Mouse (Mus musculus) adrenal gland, postnatal 14 days (tissue): ENCODE data around the gene Naa40. TPM values are rescaled to one million over a fixed set of nuclear protein-coding genes. Genes with fewer than 3 reads are reported as not detected.

ENCODE experiments used
- DNase-seq: peaks from one replicate; pipeline ENCODE4 v3.0.0; 2021; ENCODE audit warnings: mixed read lengths
- total RNA-seq: library from RNA; stranded (reverse); gene quantifications from 2 replicates; pipeline ENCODE4 v1.2.3, GENCODE M21; 2021

Naa40 gene
- total RNA-seq, 1 experiment from 2014 or later: 27.9 TPM

DNA sequence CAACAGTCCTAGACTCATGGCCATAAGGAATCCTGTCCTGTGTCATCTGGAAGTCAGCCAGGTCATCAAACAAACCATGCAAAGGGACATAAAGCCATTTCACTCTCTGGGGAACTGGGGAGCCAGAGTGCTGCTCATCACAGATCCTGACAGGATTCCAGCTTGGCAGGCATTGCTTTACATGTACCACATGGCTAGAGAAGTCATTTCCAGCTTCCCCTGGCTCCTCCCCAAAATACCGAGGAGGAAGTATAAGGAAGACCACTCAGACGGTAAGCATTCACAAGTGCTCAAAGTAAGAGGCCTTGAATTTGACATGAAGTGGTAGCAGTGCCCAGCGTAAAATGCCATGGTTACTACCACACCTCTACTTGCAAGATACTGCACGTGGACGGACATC, 26.5 kb downstream of the Naa40 start:
- DNase-seq: peak; percentile 32

DNA sequence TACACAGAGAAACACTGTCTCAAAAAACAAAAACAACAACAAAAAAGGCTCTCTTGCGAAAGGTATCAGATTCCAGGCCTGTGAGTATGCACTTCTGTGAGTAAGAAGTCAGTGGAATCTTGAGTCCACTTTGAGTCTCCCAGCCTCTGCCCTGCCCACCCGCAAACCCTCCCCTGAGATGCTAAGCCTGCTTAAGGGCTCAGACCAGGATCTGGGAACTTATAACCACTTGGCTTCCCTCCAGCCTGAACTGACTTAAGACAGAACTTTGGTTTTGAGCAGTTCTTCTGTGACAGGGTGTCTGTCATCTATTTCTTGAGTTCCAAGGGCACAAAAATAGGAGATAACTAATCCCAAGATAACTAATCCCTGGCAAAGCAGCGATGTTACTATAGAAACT, 28.0 kb downstream of the Naa40 start:
- no peak for DNase-seq

DNA sequence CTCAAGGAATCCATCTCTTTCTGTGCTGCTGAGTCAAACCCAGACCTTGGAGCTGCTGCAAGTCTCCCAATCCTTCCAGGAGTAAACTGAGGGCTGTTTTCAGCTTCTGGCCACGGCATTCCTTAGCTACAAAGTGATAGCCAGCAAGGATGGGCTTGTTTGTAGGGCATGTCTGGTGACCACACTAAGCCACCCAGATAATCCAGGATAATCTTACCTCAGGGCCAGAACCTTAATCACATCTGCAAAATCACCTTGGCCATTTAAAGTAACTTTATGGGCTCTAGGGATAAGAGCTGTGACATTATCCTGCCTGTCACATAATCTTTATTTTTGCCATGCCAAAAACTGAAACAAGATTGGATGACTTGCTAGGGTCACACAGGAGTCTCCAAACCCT, 28.8 kb downstream of the Naa40 start:
- DNase-seq: no peak

DNA sequence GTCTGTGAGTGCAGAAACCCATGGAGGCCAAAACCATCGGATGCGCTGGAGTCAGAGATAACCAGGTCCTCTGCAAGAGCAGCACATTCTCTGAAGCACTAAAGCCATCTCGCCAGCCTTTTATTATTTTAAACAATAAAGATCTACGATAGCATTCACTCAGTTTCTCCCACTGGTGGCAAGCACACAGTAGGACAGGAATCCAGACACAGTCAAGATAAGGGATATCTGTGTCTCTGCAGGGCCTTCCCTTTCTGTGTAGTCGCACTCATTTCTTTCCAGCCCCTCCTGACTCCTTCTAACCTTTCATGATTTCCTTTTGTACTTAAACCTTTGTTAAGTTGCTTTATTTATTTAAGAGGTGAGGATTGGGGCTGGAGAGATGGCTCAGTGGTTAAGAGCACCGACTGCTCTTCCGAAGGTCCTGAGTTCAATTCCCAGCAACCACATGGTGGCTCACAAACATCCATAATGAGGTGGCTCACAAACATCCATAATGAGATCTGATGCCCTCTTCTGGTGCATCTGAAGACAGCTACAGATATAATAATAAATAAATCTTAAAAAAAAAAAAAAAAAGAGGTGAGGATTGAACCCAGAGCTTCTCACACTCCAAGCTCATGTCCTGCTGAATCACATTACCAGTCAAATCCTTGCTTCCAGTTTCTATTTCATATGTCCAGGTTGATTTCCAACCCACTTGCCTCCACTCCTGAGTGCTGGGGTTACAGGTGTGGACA, 30.9 kb downstream of the Naa40 start:
- no peak for DNase-seq

DNA sequence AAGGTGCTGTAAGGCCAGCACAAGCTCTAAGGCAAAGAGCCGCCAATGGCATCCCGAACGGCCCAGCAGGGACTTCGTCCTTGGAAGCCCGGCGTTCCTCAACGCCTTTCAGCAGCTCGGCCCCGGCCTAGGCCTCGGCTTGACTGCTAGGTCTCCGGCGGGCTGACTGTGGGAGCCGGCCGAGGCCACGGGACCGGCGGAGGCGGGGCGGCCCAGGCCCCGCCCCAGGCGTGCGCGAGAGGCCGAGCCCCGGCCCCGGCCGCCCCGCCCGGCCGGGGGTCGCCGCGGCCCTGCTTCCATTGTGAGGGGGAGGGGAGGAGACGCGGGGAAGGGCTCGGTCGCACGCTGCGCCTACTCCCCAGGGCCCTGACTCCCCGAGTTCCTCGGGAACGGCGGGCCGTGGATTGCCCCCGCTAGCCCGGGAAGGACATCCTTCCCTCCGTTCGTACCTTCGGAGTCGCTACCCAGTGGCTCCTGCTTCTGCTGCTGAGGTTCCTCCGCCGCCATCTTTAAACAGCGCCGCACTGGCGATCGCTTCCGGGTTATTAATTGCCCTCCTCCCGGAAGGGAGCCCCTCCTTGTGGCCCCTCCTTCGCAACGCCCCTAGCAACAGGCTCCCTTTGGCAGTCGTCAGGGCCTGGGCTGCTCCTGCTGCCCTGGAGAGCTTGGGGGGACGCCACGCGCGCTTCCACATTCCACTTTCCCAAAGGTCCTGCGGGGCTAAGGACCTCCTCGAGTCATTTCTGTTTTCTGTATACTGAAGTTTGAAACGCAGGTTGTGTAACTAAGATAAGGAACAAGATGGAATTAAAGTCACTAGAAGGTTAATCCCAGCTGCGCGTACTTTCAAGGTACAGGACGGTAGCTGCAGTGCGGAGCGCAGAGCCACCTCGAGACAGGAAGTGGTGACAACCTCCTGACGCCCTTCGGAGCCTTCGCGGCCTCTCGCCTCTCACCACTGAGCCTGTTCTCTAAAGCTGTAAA, 34.9 kb downstream of the Naa40 start, which contains the start of gene Otub1:
TSS of gene Otub1 (minus strand) at position 564 of the 984 bp plus-strand sequence.
- peak; percentile 97 for DNase-seq

DNA sequence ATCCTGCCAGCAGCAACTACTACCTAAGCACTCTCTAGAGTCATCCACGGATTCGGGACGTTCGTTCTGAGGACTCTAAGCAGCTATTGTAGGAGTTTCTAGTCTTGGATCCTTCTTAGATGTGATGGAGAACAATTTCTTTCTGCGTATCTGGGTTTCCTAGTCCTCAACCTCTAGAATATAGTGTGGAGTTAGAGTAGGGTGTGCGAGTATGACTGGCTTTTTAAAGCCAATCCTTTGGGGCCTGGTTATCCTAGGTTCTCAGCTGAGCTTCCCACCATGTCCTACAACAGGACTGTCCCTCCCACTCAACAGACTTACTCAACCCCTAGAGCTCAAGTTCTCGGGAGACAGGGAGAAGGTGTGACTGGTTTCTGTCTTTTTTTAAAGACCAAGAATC, 35.7 kb downstream of the Naa40 start:
- DNase-seq: no peak

DNA sequence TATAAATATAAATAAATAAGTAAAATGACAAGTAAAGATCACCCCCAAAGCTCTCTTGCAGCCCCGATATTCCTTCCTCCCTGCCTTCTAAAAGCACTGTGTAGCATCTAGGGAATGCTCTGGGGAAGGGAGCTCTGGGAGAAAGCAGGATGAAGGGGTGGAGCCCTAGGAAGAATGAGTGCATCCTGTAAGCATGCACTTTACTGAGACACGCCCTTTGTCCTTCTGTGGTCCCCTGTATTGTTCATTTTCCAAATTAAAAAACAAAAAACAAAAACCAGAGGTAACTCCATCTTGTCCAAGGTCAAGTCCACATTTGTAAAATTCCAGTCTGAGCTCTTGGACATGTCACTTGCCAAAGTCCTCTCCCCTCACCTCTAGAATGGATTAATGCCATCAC, 36.1 kb downstream of the Naa40 start:
- no peak for DNase-seq

DNA sequence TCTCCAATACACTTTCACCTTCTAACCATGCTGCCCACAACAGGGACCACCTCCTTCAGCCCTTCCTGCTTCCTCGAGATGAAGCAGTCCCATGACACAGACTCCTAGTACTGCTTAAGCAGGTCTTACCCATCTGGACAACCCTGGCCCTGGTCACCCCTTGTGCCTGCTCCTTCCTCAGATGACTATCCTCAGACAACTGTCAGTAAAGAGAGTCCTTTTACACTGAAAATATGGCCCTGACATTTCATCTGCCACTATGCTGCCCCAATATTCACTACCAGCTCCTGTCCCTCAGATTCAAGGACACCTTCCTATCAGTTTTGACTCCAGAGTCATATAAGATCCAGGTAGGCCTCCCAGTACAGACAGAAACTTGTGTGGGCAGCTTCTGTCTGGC, 40.6 kb downstream of the Naa40 start:
- DNase-seq: no peak

DNA sequence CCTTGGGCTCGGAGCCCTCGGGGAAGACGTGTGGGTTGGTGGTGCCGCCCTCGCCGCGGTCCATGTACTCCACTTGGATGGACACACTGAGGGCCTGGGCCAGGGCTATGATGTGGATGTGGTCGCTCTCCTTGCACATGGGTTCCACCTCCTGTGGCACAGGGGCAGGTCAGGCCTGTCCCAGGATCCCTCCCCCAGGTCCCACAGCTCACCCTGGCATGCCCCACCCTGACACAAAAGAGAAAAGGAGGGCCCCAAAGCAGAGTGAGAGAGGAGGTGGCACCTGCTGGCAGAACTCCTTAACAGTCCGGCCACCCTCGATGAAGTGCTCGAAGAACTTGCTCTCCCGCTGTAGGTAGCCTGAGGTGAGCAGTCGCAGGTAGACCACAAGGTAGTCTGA, 41.9 kb downstream of the Naa40 start:
- no peak for DNase-seq

DNA sequence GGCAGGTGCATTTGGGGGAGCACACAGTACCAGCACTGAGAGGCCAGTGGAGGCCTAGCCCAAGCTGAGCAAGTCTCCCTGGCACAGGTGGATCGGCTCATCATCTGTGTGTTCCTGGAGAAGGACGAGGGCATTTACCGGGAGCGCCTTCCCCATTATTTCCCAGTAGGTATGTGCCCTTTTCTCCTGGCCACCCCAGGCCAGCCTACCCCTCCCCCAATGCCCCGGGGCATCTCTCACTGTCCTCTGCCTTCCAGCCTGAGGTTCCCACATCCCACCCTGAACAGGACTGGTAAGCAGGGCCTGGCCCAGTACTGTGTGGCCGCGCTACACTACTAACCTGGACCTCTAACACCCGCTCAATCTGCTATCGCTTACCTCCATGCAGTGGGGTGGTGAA, 43.5 kb downstream of the Naa40 start:
- DNase-seq: no peak

DNA sequence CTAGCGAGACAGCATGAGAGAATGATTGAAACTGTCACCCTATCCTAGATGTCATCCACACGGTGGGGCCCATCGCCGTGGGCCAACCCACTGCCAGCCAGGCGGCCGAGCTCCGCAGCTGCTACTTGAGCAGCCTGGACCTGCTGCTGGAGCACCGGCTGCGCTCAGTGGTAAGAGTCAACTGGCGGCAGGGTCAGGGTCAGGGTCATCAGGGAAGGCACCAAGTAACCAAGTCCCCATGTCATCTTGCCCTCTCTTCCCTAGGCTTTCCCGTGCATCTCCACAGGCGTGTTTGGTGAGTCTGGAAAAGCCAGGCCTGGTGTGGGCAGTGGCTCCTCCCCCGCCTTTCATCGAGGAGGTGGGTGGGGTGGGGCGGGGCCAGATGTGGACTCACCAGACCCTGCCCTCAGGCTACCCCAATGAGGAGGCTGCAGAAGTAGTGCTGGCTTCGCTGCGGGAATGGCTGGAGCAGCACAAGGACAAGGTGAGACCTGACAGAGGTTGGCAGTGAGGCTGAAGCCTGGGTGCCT, 44.2 kb downstream of the Naa40 start:
- peak; percentile 71 for DNase-seq

DNA sequence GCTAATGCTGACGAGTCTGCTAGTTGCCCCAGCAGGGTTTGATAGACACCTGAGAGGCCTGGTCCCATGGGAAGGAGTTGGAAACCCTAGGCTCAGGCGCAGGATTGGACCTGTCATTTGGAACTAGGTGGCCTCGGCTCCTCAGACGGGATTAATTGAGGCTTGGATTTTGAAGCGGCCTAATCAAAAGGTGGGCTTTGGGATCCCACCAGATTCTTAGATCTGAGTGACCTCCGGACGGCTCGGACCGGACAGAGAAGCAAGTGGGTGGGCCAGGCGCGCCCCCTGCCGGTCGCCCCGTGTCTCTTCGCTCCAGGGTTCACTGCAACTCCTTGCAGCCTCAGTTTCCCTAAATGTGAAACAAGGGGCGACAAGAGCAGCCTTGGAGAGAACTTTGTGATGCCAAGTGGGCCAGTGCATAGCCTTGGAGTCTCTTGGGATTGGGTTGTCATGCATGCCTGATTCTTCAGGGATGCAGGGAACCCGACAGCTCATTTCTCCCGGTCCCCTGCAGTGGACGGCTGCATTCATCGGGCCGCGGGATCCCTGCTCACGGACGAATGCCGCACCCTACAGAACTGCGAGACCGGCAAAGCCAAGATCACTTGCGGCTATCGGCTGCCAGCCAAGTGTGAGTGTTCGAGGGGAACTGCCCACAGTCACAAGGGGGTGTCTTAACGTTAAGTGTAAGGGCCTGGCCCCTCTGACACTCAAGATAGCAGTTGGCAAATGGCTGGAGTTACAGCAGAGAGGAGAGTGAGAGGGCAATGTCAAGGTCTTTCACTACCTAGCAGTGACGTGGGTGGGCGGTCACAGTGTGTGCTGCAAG, 44.9 kb downstream of the Naa40 start:
- peak; percentile 77 for DNase-seq

DNA sequence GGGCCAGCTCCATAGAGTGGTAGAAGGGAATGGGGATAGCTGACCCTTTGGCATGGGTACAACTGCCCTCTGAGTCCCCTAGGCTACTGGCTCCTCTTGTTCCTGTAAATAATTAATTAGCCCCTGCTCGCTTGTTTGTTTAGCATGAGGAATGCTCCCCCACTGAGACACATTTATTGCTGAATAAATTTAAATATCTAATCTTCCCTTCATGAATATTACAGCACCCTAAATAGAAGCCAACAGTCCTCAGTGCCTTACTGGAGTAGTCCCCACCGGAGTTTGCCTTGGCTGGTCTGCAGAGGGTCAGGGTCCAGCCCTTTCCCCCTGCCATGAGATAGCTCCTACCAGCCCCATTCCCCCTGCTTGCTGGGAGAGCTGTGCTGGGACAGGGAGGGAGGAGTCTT, 48.4 kb downstream of the Naa40 start:
- no peak for DNase-seq

DNA sequence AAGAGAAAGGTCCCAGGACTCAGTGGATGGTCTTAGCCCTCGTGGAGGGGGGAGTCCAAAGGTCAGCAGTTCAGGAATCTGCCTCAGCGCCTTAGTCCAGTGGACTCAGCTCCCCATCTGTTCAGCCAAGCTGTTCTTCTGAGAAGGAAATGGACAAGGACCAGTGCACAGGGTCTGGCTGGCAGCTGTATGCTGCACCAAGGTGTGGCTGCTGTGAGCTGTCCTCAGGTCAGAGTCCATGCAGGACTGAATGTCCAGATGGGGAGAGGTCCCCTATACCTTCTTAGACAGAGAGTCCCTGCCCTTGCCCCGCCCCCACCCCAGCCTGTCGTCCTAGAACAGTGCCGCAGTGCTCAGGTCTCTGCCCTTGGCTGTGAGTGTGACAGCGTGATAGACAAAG, 49.3 kb downstream of the Naa40 start:
- no peak for DNase-seq

DNA sequence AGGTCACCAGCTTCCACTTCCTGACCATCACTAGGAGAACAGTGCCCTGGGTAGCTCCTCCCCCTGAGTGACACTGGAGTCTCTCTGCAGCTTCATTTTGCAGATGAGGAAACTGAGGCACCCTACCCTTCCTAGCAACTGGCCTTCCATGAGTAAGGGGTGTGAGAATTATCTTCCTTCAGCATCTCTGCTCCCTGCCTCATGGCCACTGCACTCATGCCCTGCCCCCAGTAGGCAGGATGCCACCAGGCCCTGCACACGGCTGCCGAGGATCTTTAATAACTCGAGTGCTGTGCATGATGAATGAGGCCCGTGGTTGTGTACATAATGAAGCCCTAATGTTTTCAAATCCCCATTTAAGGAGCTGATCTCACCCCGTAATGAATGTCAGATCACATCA, 50.0 kb downstream of the Naa40 start:
- DNase-seq: no peak

DNA sequence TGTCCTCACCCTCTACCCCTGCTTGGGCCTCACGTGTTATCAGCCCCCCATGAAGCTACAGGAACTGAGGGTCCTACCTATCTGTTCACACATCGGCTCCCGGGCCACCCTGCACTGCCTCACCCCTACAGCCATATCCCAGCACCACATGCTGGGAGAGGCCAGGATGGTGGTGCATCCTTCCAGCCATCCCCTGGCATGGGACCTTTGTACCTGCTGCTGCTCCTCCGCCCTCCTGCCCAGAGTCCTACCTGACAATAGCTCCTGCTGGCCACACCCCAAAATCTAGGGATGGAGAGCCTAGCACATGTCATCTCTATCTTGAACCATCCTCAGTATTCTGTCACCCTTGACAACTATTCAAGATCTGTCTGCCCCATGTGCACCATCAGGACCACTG, 52.0 kb downstream of the Naa40 start:
- no peak for DNase-seq

DNA sequence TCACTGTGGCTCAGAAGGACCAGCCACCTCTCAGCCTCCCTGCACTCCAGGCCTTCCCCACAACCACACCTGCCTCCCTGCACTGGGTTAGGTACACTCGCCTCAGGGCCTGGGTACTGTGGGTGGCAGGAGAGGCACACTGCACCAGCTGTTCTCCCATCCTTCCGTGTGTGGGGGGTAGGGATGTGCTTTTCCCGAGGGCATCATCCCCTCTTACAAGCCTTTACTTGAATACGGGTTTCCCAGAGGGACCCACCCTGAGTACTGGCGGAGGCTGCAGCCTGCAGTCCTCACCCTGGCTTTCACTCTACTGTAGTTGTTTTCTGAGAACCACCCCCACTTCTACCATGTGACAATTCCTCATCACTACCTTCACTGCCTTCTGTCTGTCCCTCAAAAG, 53.8 kb downstream of the Naa40 start:
- DNase-seq: no peak

DNA sequence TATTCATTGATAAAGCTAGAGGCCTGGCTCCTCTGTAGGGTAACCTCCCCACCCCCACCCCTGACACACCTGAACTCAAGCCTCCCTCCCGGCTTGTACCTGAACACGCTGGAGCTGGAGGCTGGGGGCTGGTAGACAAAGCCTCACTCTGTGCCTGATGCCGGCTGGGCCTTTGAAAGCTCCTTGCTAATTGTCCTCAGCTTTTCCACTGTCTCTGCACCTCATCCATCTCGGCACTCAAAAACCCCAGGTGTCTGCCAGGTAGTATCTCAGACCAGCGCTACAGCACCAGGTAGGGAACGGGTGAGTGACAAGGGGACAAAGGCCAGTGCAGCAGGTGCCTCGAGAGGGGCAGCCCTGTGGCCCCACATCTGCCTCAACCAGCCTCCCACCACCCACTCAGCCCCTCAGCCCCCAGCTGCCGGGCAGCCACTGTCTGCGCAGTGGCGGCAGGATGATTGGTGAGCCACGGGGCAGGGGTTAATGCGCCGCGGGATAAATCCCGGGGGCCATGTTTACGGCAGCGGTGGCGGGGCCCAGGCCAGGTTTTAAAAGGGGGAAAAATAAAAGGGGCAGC, 55.2 kb downstream of the Naa40 start:
- DNase-seq: no peak

DNA sequence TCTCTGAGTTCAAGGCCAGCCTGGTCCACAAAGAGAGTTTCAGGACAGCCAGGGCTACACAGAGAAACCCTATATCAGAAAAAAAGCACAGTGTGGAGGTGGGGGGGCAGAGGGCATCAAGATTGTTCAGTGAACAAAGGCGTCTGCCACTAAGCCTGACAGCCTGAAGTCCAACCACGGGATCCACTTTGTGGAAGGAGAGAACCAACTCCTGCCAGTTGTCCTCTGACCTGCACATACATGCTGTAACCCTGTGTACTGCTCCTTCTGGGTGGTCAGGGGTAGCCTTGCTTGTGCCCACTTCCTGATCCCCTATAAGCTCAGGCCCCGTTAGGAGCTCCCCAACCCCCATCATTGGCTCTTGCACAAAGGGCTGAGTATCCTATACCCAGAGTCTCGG, 55.9 kb downstream of the Naa40 start:
- DNase-seq: no peak

DNA sequence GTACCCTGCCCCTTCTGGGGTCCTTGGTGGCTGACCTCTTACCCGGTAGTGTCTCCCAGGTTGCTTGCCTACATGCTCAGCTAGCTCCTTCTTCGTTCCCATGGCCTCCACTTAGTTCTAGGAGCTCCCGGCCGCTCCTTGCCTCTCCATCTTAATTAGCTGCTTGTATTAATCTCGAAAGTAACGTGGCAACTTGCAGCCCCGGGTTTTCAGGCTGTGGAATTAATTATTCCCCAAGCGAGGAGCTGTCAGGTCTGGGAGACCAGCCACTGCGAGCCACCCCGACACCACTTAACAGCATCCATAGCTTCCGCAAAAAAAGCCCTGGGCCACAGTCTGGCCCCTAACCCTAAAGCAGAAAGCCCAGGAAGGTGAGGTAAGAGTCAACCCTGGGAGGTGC, 57.6 kb downstream of the Naa40 start:
- no peak for DNase-seq

DNA sequence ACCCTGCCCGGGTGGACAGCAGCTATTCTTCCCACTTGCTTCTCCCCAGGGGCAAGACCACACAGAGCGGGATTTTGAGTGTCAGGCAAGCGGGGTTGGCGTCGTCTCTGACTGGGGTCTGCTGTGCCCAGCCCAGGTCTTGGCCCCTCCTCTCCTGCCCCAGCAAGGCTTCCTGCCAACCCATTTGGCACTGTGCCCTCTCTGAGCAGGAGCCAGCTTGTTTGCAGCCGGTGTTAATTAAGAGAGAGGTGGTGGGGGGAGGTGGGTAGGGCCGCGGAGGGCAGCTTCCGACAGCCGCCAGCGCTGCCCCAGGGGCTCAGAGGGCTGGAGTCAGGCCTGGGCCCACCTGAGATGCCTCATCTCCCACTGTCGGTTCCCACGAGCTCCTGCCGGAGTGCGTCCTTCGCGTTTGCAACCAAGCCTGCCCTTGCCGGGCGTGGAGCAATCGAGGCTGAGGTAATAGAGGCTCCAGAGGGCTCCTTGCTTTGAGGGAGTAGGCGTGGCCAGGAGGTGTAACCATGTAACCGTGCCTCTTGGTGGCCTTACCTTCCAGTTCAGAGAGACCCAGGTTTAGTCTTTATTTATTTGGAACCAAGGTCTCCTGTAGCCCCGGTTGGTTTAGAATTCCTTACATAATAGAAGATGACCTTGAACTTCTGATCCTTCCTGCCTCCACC, 58.6 kb downstream of the Naa40 start:
- DNase-seq: peak; percentile 80
